Mouse (Mus musculus): Measurements from ENCODE around the gene Rad23b. TPM values are rescaled to one million over a fixed set of nuclear protein-coding genes. Genes with fewer than 3 reads are reported as not detected.

Rad23b gene
- total and polyA plus RNA-seq, 3 experiments = 200 to 270 TPM; not detected in 1

- Histone ChIP-seq H3K27me3 (ENCODE audit: control insufficient read depth in 1 of 2, insufficient read depth in 2 of 2, low read length in 2 of 2) (no peaks in the 10 kb centered on the region), H3K9ac (ENCODE audit: control insufficient read depth, low read depth, low read length, poor library complexity, severe bottlenecking) (no peak overlapping the region), H3K4me1 (ENCODE audit: control insufficient read depth in 1 of 2, insufficient read depth in 2 of 2, low read length in 2 of 2) (no peaks in the 10 kb centered on the region), H3K9me3 (replicated peaks; ENCODE audit: insufficient read depth, low read length) (no peaks in the 10 kb centered on the region), H3K36me3 (ENCODE audit: control insufficient read depth in 1 of 2, insufficient read depth in 2 of 2, low read length in 2 of 2) (peaks cover 8 to 32% of the 10 kb centered on the region in 2 experiments), H3K4me3 (ENCODE audit: control insufficient read depth in 1 of 2, insufficient read depth in 1 of 2, low read depth in 2 of 2, low read length in 2 of 2) (no peak overlapping the region), H3K79me2 (ENCODE audit: control insufficient read depth, insufficient read depth, low read length, poor library complexity) (peaks cover 49% of the 10 kb centered on the region), H3K27ac (ENCODE audit: control insufficient read depth, low read depth, low read length) (no peak overlapping the region)
- no peak for DNase-seq (ENCODE audit: low read depth, low spot score)
- TF ChIP-seq MEF2A (IDR thresholded peaks at IDR 0.05; ENCODE audit: extremely low read depth, insufficient replicate concordance, low read depth, low read length, poor library complexity, severe bottlenecking) (no peak), ZKSCAN1 (IDR thresholded peaks at IDR 0.05; ENCODE audit: low read depth, low read length) (no peak), MAFK (IDR thresholded peaks at IDR 0.05; ENCODE audit: borderline replicate concordance, low read depth, low read length) (no peak), USF2 (IDR thresholded peaks at IDR 0.05; ENCODE audit: borderline replicate concordance in 1 of 2, insufficient read depth in 1 of 2, low read depth in 1 of 2, low read length in 2 of 2) (no peak), SIN3A (IDR thresholded peaks at IDR 0.05; ENCODE audit: low read length) (no peak), MYB (IDR thresholded peaks at IDR 0.05; ENCODE audit: low read depth, low read length) (no peak), TAL1 (IDR thresholded peaks at IDR 0.05; ENCODE audit: low read length) (no peak), ELF1 (IDR thresholded peaks at IDR 0.05; ENCODE audit: low read depth, low read length) (no peak), HCFC1 (IDR thresholded peaks at IDR 0.05; ENCODE audit: low read depth, low read length) (no peak), ETS1 (IDR thresholded peaks at IDR 0.05; ENCODE audit: low read depth, low read length) (no peak), EP300 (IDR thresholded peaks at IDR 0.05; ENCODE audit: low read depth in 1 of 2, low read length in 2 of 2) (no peak), NELFE (IDR thresholded peaks at IDR 0.05; ENCODE audit: low read depth, low read length) (no peak), BHLHE40 (IDR thresholded peaks at IDR 0.05; ENCODE audit: borderline replicate concordance, low read depth, low read length) (no peak), SMC3 (IDR thresholded peaks at IDR 0.05; ENCODE audit: low read depth, low read length) (no peak)
Measured at GRCm38 (mm10) chr4:55363866-55364265, 14.0 kb downstream of the Rad23b start.

DNA sequence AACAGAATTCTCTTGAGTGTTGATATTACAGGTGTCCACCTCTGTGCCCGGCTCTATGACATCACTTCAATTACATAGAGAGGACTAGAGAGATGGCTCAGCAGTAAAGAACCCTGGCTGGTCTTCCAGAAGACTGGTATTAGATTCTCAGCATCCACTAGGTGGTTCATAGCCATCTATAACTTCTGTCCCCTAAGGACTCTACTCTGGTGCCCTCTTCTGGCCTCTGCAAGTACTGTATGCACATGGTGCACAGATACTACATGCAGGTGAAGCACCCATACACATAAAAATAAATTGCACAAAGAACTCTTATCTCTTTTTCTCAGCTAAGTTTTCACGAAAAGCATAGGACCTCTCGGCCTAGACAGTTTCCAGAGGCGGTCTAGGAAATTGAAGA lies 14.5 kb downstream of the Rad23b start:
- Histone ChIP-seq H3K27me3 (ENCODE audit: control insufficient read depth in 1 of 2, insufficient read depth in 2 of 2, low read length in 2 of 2) (no peaks in the 10 kb centered on the region), H3K9me3 (replicated peaks; ENCODE audit: insufficient read depth, low read length) (no peaks in the 10 kb centered on the region), H3K9ac (ENCODE audit: control insufficient read depth, low read depth, low read length, poor library complexity, severe bottlenecking) (no peak overlapping the region), H3K79me2 (ENCODE audit: control insufficient read depth, insufficient read depth, low read length, poor library complexity) (peaks cover 44% of the 10 kb centered on the region), H3K27ac (ENCODE audit: control insufficient read depth, low read depth, low read length) (no peak overlapping the region), H3K36me3 (ENCODE audit: control insufficient read depth in 1 of 2, insufficient read depth in 2 of 2, low read length in 2 of 2) (peaks cover 8 to 35% of the 10 kb centered on the region in 2 experiments), H3K4me3 (ENCODE audit: control insufficient read depth in 1 of 2, insufficient read depth in 1 of 2, low read depth in 2 of 2, low read length in 2 of 2) (no peak overlapping the region), H3K4me1 (ENCODE audit: control insufficient read depth in 1 of 2, insufficient read depth in 2 of 2, low read length in 2 of 2) (no peaks in the 10 kb centered on the region)
- no peak for TF ChIP-seq CHD2 (IDR thresholded peaks at IDR 0.05; ENCODE audit: low read length)
- peak; percentile 28 for TF ChIP-seq RAD21 (IDR thresholded peaks at IDR 0.05; ENCODE audit: low read depth, low read length)
- no peak for TF ChIP-seq CHD1 (IDR thresholded peaks at IDR 0.05; ENCODE audit: low read depth, low read length)
- peak; percentile 66; the same call in 1 of the 2 replicates for TF ChIP-seq MYC (IDR thresholded peaks at IDR 0.05; ENCODE audit: low read depth, low read length)
- no peak for TF ChIP-seq RCOR1 (IDR thresholded peaks at IDR 0.05; ENCODE audit: low read depth, low read length)
- no peak for TF ChIP-seq NELFE (IDR thresholded peaks at IDR 0.05; ENCODE audit: low read depth, low read length)
- TF ChIP-seq USF1 (IDR thresholded peaks at IDR 0.05; ENCODE audit: low read depth, low read length) = no peak
- no peak for TF ChIP-seq TCF12 (IDR thresholded peaks at IDR 0.05; ENCODE audit: low read depth, low read length)
- TF ChIP-seq CTCF (IDR thresholded peaks at IDR 0.05 in 2 of 3, conservative IDR thresholded peaks at IDR 0.05 in 1 of 3; ENCODE audit: control insufficient read depth in 1 of 3, insufficient read depth in 1 of 3, low read depth in 2 of 3, low read length in 3 of 3, poor library complexity in 1 of 3, severe bottlenecking in 1 of 3) = peak; percentile 50 to 71 (median 58)
- no peak for TF ChIP-seq ELF1 (IDR thresholded peaks at IDR 0.05; ENCODE audit: low read depth, low read length)
- TF ChIP-seq JUND (IDR thresholded peaks at IDR 0.05; ENCODE audit: low read depth, low read length) = no peak
- TF ChIP-seq SMC3 (IDR thresholded peaks at IDR 0.05; ENCODE audit: low read depth, low read length) = peak; percentile 40
- TF ChIP-seq POLR2AphosphoS5 (IDR thresholded peaks at IDR 0.05; ENCODE audit: borderline replicate concordance, low read depth, low read length) = no peak
- TF ChIP-seq EP300 (IDR thresholded peaks at IDR 0.05; ENCODE audit: low read depth in 1 of 2, low read length in 2 of 2) = no peak
- TF ChIP-seq MAZ (IDR thresholded peaks at IDR 0.05; ENCODE audit: low read depth, low read length) = no peak
- TF ChIP-seq USF2 (IDR thresholded peaks at IDR 0.05; ENCODE audit: borderline replicate concordance in 1 of 2, insufficient read depth in 1 of 2, low read depth in 1 of 2, low read length in 2 of 2) = no peak
- TF ChIP-seq ZNF384 (IDR thresholded peaks at IDR 0.05; ENCODE audit: low read depth, low read length) = no peak
- TF ChIP-seq GATA1 (IDR thresholded peaks at IDR 0.05; ENCODE audit: low read depth, low read length) = no peak
- TF ChIP-seq TBP (IDR thresholded peaks at IDR 0.05; ENCODE audit: low read depth, low read length) = no peak
- DNase-seq (ENCODE audit: low read depth, low spot score) = peak; percentile 77

Data from MEL (cell line).